Mouse (Mus musculus) kidney, embryonic 16.5 days (tissue): ENCODE data around the gene Bbs9. TPM values are rescaled to one million over a fixed set of nuclear protein-coding genes. Genes with fewer than 3 reads are reported as not detected.

Source experiments
- ATAC-seq: fragments of 200-750 bp; cut with Nextera tagmentation; 2 replicates; pipeline ENCODE4 v1.8.0; 2017; ENCODE audit warnings: moderate TSS enrichment; ENCODE audit not compliant: low FRiP score, low TSS enrichment
- H3K27ac ChIP-seq: fragments of 300-500 bp; sonication (generic); 2 replicates; pipeline ENCODE4 v1.5.1; 2014; ENCODE audit warnings: low read length
- H3K27me3 ChIP-seq: fragments of 300-500 bp; sonication (generic); 2 replicates; pipeline ENCODE4 v1.6.1; 2014; ENCODE audit warnings: low read length, control low read depth, mixed read lengths; ENCODE audit not compliant: insufficient read depth
- H3K36me3 ChIP-seq: fragments of 300-500 bp; sonication (generic); 2 replicates; pipeline ENCODE4 v1.6.1; 2014; ENCODE audit warnings: low read length, control low read depth, mixed read lengths; ENCODE audit not compliant: insufficient read depth
- H3K4me1 ChIP-seq: fragments of 300-500 bp; sonication (generic); 2 replicates; pipeline ENCODE4 v1.6.1; 2014; ENCODE audit warnings: low read length, control low read depth, mixed read lengths; ENCODE audit not compliant: insufficient read depth
- H3K4me2 ChIP-seq: fragments of 300-500 bp; sonication (generic); replicated peaks from 2 replicates; pipeline ENCODE4 v1.6.1; 2014; ENCODE audit warnings: low read depth, low read length
- H3K4me3 ChIP-seq: fragments of 300-500 bp; sonication (generic); 2 replicates; pipeline ENCODE4 v1.5.1; 2014; ENCODE audit warnings: mild to moderate bottlenecking, low read length
- H3K9ac ChIP-seq: fragments of 300-500 bp; sonication (generic); replicated peaks from 2 replicates; pipeline ENCODE4 v1.6.1; 2014; ENCODE audit warnings: low read length
- H3K9me3 ChIP-seq: fragments of 300-500 bp; sonication (generic); 2 replicates; pipeline ENCODE4 v1.6.1; 2016; ENCODE audit warnings: low read length, control low read depth
- WGBS: fragments of 180-500 bp; shearing (Covaris S2); extraction: QIAGEN DNeasy Blood & Tissue Kit; methylation state at CpG from one replicate; pipeline ENCODE4 v1.1.7; 2014; 5-methylcytosine and 5-hydroxymethylcytosine counted together
- polyA plus RNA-seq: library from polyadenylated mRNA; unstranded; fragments of >200 nt; fragmentation: Nextera tagmentation; extraction: Ambion mirVana; gene quantifications from 2 replicates; pipeline ENCODE4 v1.2.1, GENCODE M21; 2015

Bbs9 gene
- polyA plus RNA-seq, 1 experiment from 2014 or later: 12.2 TPM

- Histone ChIP-seq H3K4me3 (no peak overlapping the region), H3K9me3 (peaks cover 7% of the 10 kb centered on the region; the same call in 1 of the 2 replicates), H3K4me2 (no peak overlapping the region), H3K9ac (no peak overlapping the region), H3K4me1 (peaks cover 5% of the 10 kb centered on the region; the same call in 1 of the 2 replicates), H3K27ac (no peak overlapping the region), H3K27me3 (no peaks in the 10 kb centered on the region), H3K36me3 (0 out of 2 replicates have a peak, but pooled peaks cover 6% of the 10 kb centered on the region)
- peak; percentile 54; the same call in 1 of the 2 replicates for ATAC-seq
- 35% methylated on average over 1 of the region's 1 CpGs for WGBS
Observed at GRCm38 (mm10) chr9:22523460-22523859, 47.9 kb downstream of the Bbs9 start.

- Histone ChIP-seq H3K9ac (no peak overlapping the region), H3K36me3 (no peaks in the 10 kb centered on the region), H3K9me3 (no peaks in the 10 kb centered on the region; the same call in 1 of the 2 replicates), H3K4me2 (no peak overlapping the region), H3K4me1 (no peaks in the 10 kb centered on the region), H3K27ac (no peak overlapping the region), H3K27me3 (no peaks in the 10 kb centered on the region), H3K4me3 (no peak overlapping the region)
- no peak for ATAC-seq
- WGBS: 87% methylated on average over 3 of the region's 3 CpGs
Observed at GRCm38 (mm10) chr9:22530734-22531489, 55.4 kb downstream of the Bbs9 start.

GRCm38 (mm10) chr9:22532112-22532511, 56.6 kb downstream of the Bbs9 start:
- no peak for ATAC-seq
- no peak overlapping the region for H3K27ac ChIP-seq
- no peaks in the 10 kb centered on the region for H3K36me3 ChIP-seq
- H3K4me1 ChIP-seq: no peaks in the 10 kb centered on the region
- no peaks in the 10 kb centered on the region; the same call in 1 of the 2 replicates for H3K9me3 ChIP-seq
- H3K4me3 ChIP-seq: no peak overlapping the region
- WGBS: 77% methylated on average over 5 of the region's 5 CpGs
- no peak overlapping the region for H3K4me2 ChIP-seq
- no peaks in the 10 kb centered on the region for H3K27me3 ChIP-seq
- no peak overlapping the region for H3K9ac ChIP-seq

GRCm38 (mm10) chr9:22532810-22533447, 57.4 kb downstream of the Bbs9 start:
- peak; percentile 71; the same call in 1 of the 2 replicates for ATAC-seq
- WGBS: 55% methylated on average over 9 of the region's 9 CpGs

GRCm38 (mm10) chr9:22537767-22538373, 62.4 kb downstream of the Bbs9 start:
- H3K27me3 ChIP-seq: no peaks in the 10 kb centered on the region
- 88% methylated on average over 11 of the region's 11 CpGs for WGBS
- no peaks in the 10 kb centered on the region for H3K9me3 ChIP-seq
- H3K36me3 ChIP-seq: no peaks in the 10 kb centered on the region
- no peak overlapping the region for H3K9ac ChIP-seq
- ATAC-seq: no peak
- no peaks in the 10 kb centered on the region for H3K4me1 ChIP-seq
- H3K4me3 ChIP-seq: no peak overlapping the region
- H3K4me2 ChIP-seq: no peak overlapping the region
- H3K27ac ChIP-seq: no peak overlapping the region

More at GRCm38 (mm10) chr9:22532810-22533447, 57.4 kb downstream of the Bbs9 start:
- H3K4me3 ChIP-seq: no peak overlapping the region
- no peak overlapping the region for H3K27ac ChIP-seq
- no peak overlapping the region for H3K9ac ChIP-seq
- H3K4me2 ChIP-seq: no peak overlapping the region
- no peaks in the 10 kb centered on the region for H3K9me3 ChIP-seq
- no peaks in the 10 kb centered on the region for H3K27me3 ChIP-seq
- no peaks in the 10 kb centered on the region for H3K36me3 ChIP-seq
- H3K4me1 ChIP-seq: no peaks in the 10 kb centered on the region

- Histone ChIP-seq H3K27me3 (no peaks in the 10 kb centered on the region), H3K4me3 (no peak overlapping the region), H3K4me2 (no peak overlapping the region), H3K36me3 (no peaks in the 10 kb centered on the region), H3K27ac (no peak overlapping the region), H3K9me3 (no peaks in the 10 kb centered on the region), H3K4me1 (no peaks in the 10 kb centered on the region), H3K9ac (no peak overlapping the region)
- 87% methylated on average over 4 of the region's 4 CpGs for WGBS
- no peak for ATAC-seq
Observed at GRCm38 (mm10) chr9:22539546-22539945, 64.0 kb downstream of the Bbs9 start.

GRCm38 (mm10) chr9:22541130-22541529, 65.6 kb downstream of the Bbs9 start:
- WGBS: 86% methylated on average over 10 of the region's 10 CpGs
- H3K9me3 ChIP-seq: no peaks in the 10 kb centered on the region
- H3K4me3 ChIP-seq: no peak overlapping the region
- ATAC-seq: no peak
- H3K27me3 ChIP-seq: no peaks in the 10 kb centered on the region
- no peaks in the 10 kb centered on the region for H3K4me1 ChIP-seq
- no peaks in the 10 kb centered on the region for H3K36me3 ChIP-seq
- H3K27ac ChIP-seq: no peak overlapping the region
- H3K9ac ChIP-seq: no peak overlapping the region
- no peak overlapping the region for H3K4me2 ChIP-seq

- no peak overlapping the region for H3K4me2 ChIP-seq
- no peak overlapping the region for H3K9ac ChIP-seq
- no peaks in the 10 kb centered on the region for H3K9me3 ChIP-seq
- H3K36me3 ChIP-seq: no peaks in the 10 kb centered on the region
- H3K4me3 ChIP-seq: no peak overlapping the region
- H3K27ac ChIP-seq: no peak overlapping the region
- H3K4me1 ChIP-seq: no peaks in the 10 kb centered on the region
- H3K27me3 ChIP-seq: no peaks in the 10 kb centered on the region
- 90% methylated on average over 5 of the region's 5 CpGs for WGBS
- no peak for ATAC-seq
Observed at GRCm38 (mm10) chr9:22543467-22543866, 68.0 kb downstream of the Bbs9 start.

- H3K27me3 ChIP-seq: no peaks in the 10 kb centered on the region
- no peaks in the 10 kb centered on the region for H3K4me1 ChIP-seq
- H3K36me3 ChIP-seq: no peaks in the 10 kb centered on the region
- H3K4me2 ChIP-seq: no peak overlapping the region
- no peak overlapping the region for H3K27ac ChIP-seq
- WGBS: 61% methylated on average over 9 of the region's 9 CpGs
- H3K4me3 ChIP-seq: no peak overlapping the region
- no peak overlapping the region for H3K9ac ChIP-seq
- ATAC-seq: no peak
- H3K9me3 ChIP-seq: no peaks in the 10 kb centered on the region
Observed at GRCm38 (mm10) chr9:22544349-22545341, 69.1 kb downstream of the Bbs9 start.
